Mouse (Mus musculus) brain, embryonic 14.5 days (tissue): Measurements from ENCODE around the gene Sbf2.

ENCODE experiments used
- CTCF ChIP-seq: fragments of 200-500 bp; IDR thresholded peaks from 2 replicates; pipeline ENCODE4 v1.5.1; 2012; ENCODE audit warnings: inconsistent platforms, mild to moderate bottlenecking, moderate library complexity, borderline replicate concordance; ENCODE audit not compliant: insufficient read depth, insufficient read length; ENCODE audit errors: extremely low read depth
- POLR2A ChIP-seq: fragments of 200-500 bp; IDR thresholded peaks from 2 replicates; pipeline ENCODE4 v1.6.1; 2012; ENCODE audit warnings: mild to moderate bottlenecking, inconsistent platforms, borderline replicate concordance; ENCODE audit not compliant: poor library complexity, insufficient read depth, insufficient read length, severe bottlenecking; ENCODE audit errors: extremely low read depth

- peak; percentile 28; the same call in 1 of the 2 replicates for TF ChIP-seq CTCF
- TF ChIP-seq POLR2A: no peak
Measured at GRCm38 (mm10) chr7:110627099-110627482, 12.4 kb upstream of the Sbf2 start.
